Mouse (Mus musculus): ENCODE data around the gene Pds5b.

DNA sequence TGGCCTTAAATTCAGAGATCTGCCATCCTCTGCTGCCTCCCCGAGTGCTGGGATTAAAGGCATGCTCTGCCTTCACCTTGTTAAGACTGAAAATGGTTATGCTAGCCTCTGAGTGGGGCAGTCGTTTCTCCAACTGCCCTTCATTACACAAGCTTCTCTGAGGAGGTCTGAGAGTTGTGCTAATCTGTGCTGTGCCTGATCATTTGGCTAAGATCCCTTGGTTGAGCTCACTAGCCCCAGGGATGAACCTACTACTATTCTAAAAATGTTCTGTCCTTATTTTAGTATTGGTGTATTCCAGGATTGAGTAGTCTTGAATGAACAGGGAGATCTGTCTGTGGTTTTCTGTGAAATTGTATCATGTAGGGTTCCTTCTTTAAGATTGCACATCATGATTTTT is 144.5 kb downstream of the Pds5b start:
- no peak for TF ChIP-seq MYB (IDR thresholded peaks at IDR 0.05; ENCODE audit: low read depth, low read length)
- TF ChIP-seq KAT2A (conservative IDR thresholded peaks at IDR 0.05; ENCODE audit: low read depth, low read length): no peak
- TF ChIP-seq SMC3 (IDR thresholded peaks at IDR 0.05; ENCODE audit: low read depth, low read length): no peak
- no peak for TF ChIP-seq MXI1 (IDR thresholded peaks at IDR 0.05; ENCODE audit: low read depth, low read length)
- TF ChIP-seq MYC (IDR thresholded peaks at IDR 0.05; ENCODE audit: low read depth, low read length): no peak
- TF ChIP-seq POLR2AphosphoS2 (IDR thresholded peaks at IDR 0.05; ENCODE audit: low read length): no peak
- TF ChIP-seq NELFE (IDR thresholded peaks at IDR 0.05; ENCODE audit: low read depth, low read length): no peak
- no peak for TF ChIP-seq POLR2A (IDR thresholded peaks at IDR 0.05; ENCODE audit: control insufficient read depth in 1 of 2, insufficient read depth in 1 of 2, low read depth in 1 of 2, low read length in 2 of 2, poor library complexity in 1 of 2)
- no peak for TF ChIP-seq CTCF (IDR thresholded peaks at IDR 0.05 in 2 of 3, conservative IDR thresholded peaks at IDR 0.05 in 1 of 3; ENCODE audit: control insufficient read depth in 1 of 3, insufficient read depth in 1 of 3, low read depth in 2 of 3, low read length in 3 of 3, poor library complexity in 1 of 3, severe bottlenecking in 1 of 3)
